Mouse (Mus musculus): Measurements from ENCODE around the gene Syt15. TPM values are rescaled to one million over a fixed set of nuclear protein-coding genes. Genes with fewer than 3 reads are reported as not detected.

The Syt15 gene
- 0.42 TPM in 2 replicates for polyA plus RNA-seq (2014; fragmentation: Nextera tagmentation; extraction: Ambion mirVana)

GRCm38 (mm10) chr14:34219295-34219694 lies at the start of gene Syt15:
Gene Syt15, plus strand, starts transcription at chr14:34219595.
- Histone ChIP-seq H3K4me1 (ENCODE audit: insufficient read depth) (peaks cover 10% of the 10 kb centered on the region), H3K36me3 (ENCODE audit: insufficient read depth) (no peaks in the 10 kb centered on the region), H3K9me3 (ENCODE audit: low read depth, low read length) (no peaks in the 10 kb centered on the region), H3K9ac (peak within 1 kb of the TSS; percentile 6; the same call in 1 of the 2 replicates), H3K27ac (ENCODE audit: low read depth) (no peak within 1 kb of the TSS), H3K4me3 (ENCODE audit: low read depth, low read length) (peak within 1 kb of the TSS; percentile 27), H3K4me2 (peak within 1 kb of the TSS; percentile 61), H3K27me3 (ENCODE audit: insufficient read depth, low read length) (peaks cover 28% of the 10 kb centered on the region)
- DNase-seq, result no peak
- TF ChIP-seq CTCF (IDR thresholded peaks at IDR 0.05; ENCODE audit: low read depth), result no peak
- WGBS, result 40% methylated on average over 6 of the region's 6 CpGs
- ATAC-seq (ENCODE audit: insufficient read depth), result no peak

DNA sequence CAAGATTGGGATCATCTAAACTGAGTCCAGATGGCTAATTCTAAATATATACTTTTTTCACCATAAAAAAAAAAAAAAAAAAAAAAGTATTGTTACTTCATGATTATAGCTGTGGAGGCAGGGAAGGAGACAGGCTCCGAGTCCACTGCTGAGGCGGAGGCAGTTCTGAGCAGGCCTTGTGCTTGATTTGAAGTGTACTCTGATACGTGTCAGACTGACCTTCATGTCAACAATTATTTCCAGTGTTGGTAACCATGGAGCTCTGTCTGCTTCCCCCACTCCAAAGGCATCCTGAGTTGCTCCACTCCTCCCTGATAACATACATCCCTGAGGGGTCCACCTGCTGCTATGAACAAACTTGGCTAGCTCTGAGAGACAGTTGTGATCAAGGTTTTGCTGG lies 48.3 kb upstream of the Syt15 start:
- no peak overlapping the region for H3K27ac ChIP-seq (ENCODE audit: low read depth)
- no peaks in the 10 kb centered on the region for H3K36me3 ChIP-seq (ENCODE audit: insufficient read depth)
- 64% methylated on average over 3 of the region's 3 CpGs for WGBS
- DNase-seq (no peak), ATAC-seq (ENCODE audit: insufficient read depth) (no peak)
- no peaks in the 10 kb centered on the region for H3K27me3 ChIP-seq (ENCODE audit: insufficient read depth, low read length)
- no peak overlapping the region for H3K4me3 ChIP-seq (ENCODE audit: low read depth, low read length)
- H3K9me3 ChIP-seq (ENCODE audit: low read depth, low read length), result no peaks in the 10 kb centered on the region
- TF ChIP-seq CTCF (IDR thresholded peaks at IDR 0.05; ENCODE audit: low read depth), result no peak
- H3K9ac ChIP-seq, result no peak overlapping the region
- H3K4me1 ChIP-seq (ENCODE audit: insufficient read depth), result no peaks in the 10 kb centered on the region
- H3K4me2 ChIP-seq, result no peak overlapping the region

DNA sequence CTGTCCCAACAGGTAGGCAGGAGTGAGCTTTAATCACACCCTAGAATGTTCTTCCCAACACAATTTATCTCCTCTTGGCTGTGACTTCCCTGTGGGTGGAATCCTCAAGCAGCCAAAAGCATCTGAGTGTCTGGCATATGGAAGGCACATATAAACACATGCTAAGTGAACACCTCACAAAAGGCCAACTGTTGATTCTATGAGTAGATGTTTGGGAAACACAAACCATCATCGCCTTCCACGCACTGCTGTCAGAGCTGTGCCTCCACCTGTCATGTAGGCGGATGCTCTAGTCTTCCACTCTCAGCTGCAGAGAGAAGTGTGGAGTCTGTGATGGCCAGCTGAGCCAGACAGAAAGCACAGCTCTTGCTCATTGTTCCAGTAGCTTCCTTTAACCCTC lies 40.0 kb upstream of the Syt15 start:
- Histone ChIP-seq H3K27me3 (ENCODE audit: insufficient read depth, low read length) (no peaks in the 10 kb centered on the region), H3K4me1 (ENCODE audit: insufficient read depth) (no peaks in the 10 kb centered on the region), H3K9me3 (ENCODE audit: low read depth, low read length) (no peaks in the 10 kb centered on the region), H3K27ac (ENCODE audit: low read depth) (no peak overlapping the region), H3K9ac (no peak overlapping the region), H3K4me2 (no peak overlapping the region), H3K36me3 (ENCODE audit: insufficient read depth) (no peaks in the 10 kb centered on the region), H3K4me3 (ENCODE audit: low read depth, low read length) (no peak overlapping the region)
- 71% methylated on average over 3 of the region's 3 CpGs for WGBS
- DNase-seq (no peak), ATAC-seq (ENCODE audit: insufficient read depth) (no peak)
- no peak for TF ChIP-seq CTCF (IDR thresholded peaks at IDR 0.05; ENCODE audit: low read depth)

DNA sequence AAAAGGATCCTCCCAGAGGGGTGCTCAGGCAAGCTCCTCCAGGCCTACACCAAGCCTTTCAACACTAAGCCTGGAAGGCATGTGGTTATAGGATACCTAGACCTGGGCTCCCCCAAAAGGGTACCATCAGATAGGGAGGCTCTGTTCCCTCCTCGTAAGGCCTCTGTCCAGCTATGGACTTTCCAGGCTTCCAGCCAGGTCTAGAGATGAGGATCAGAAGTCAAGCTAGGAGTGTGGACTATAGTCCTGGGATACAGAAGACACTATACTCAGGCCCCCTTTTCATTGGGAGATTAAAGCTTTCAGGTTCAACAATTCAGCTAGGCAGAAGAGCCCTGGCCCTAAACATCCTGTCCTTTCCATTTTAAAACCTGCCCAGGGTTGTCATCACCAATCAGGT lies 36.3 kb upstream of the Syt15 start:
- H3K9me3 ChIP-seq (ENCODE audit: low read depth, low read length), result no peaks in the 10 kb centered on the region
- H3K9ac ChIP-seq, result no peak overlapping the region
- DNase-seq (no peak), ATAC-seq (ENCODE audit: insufficient read depth) (no peak)
- no peaks in the 10 kb centered on the region for H3K27me3 ChIP-seq (ENCODE audit: insufficient read depth, low read length)
- H3K4me2 ChIP-seq, result no peak overlapping the region
- WGBS, result 77% methylated on average over 1 of the region's 1 CpGs
- no peaks in the 10 kb centered on the region for H3K36me3 ChIP-seq (ENCODE audit: insufficient read depth)
- no peak overlapping the region for H3K27ac ChIP-seq (ENCODE audit: low read depth)
- H3K4me3 ChIP-seq (ENCODE audit: low read depth, low read length), result no peak overlapping the region
- H3K4me1 ChIP-seq (ENCODE audit: insufficient read depth), result no peaks in the 10 kb centered on the region
- TF ChIP-seq CTCF (IDR thresholded peaks at IDR 0.05; ENCODE audit: low read depth), result no peak

- ATAC-seq (ENCODE audit: insufficient read depth) (no peak), DNase-seq (peak; percentile 67)
- Histone ChIP-seq H3K4me3 (ENCODE audit: low read depth, low read length) (no peak overlapping the region), H3K9me3 (ENCODE audit: low read depth, low read length) (no peaks in the 10 kb centered on the region), H3K27ac (ENCODE audit: low read depth) (no peak overlapping the region), H3K27me3 (ENCODE audit: insufficient read depth, low read length) (no peaks in the 10 kb centered on the region), H3K36me3 (ENCODE audit: insufficient read depth) (no peaks in the 10 kb centered on the region), H3K9ac (no peak overlapping the region), H3K4me2 (no peak overlapping the region), H3K4me1 (ENCODE audit: insufficient read depth) (no peaks in the 10 kb centered on the region)
- peak; percentile 71 for TF ChIP-seq CTCF (IDR thresholded peaks at IDR 0.05; ENCODE audit: low read depth)
- 67% methylated on average over 5 of the region's 5 CpGs for WGBS
These were observed 30.8 kb upstream of the Syt15 start for GRCm38 (mm10) chr14:34188629-34189028.

- H3K27me3 ChIP-seq (ENCODE audit: insufficient read depth, low read length), result no peaks in the 10 kb centered on the region
- H3K9me3 ChIP-seq (ENCODE audit: low read depth, low read length), result no peaks in the 10 kb centered on the region
- no peak overlapping the region for H3K27ac ChIP-seq (ENCODE audit: low read depth)
- H3K36me3 ChIP-seq (ENCODE audit: insufficient read depth), result no peaks in the 10 kb centered on the region
- TF ChIP-seq CTCF (IDR thresholded peaks at IDR 0.05; ENCODE audit: low read depth), result no peak
- ATAC-seq (ENCODE audit: insufficient read depth) (no peak), DNase-seq (no peak)
- 60% methylated on average over 7 of the region's 7 CpGs for WGBS
- no peak overlapping the region for H3K4me2 ChIP-seq
- H3K4me1 ChIP-seq (ENCODE audit: insufficient read depth), result no peaks in the 10 kb centered on the region
- no peak overlapping the region for H3K4me3 ChIP-seq (ENCODE audit: low read depth, low read length)
- no peak overlapping the region for H3K9ac ChIP-seq
These were observed 29.0 kb upstream of the Syt15 start for GRCm38 (mm10) chr14:34190361-34190760.

- DNase-seq, result no peak
- no peaks in the 10 kb centered on the region for H3K36me3 ChIP-seq (ENCODE audit: insufficient read depth)
- no peaks in the 10 kb centered on the region for H3K9me3 ChIP-seq (ENCODE audit: low read depth, low read length)
- H3K4me1 ChIP-seq (ENCODE audit: insufficient read depth), result no peaks in the 10 kb centered on the region
- no peak overlapping the region for H3K4me2 ChIP-seq
- no peak for ATAC-seq (ENCODE audit: insufficient read depth)
- H3K27me3 ChIP-seq (ENCODE audit: insufficient read depth, low read length), result no peaks in the 10 kb centered on the region
- TF ChIP-seq CTCF (IDR thresholded peaks at IDR 0.05; ENCODE audit: low read depth), result no peak
- no peak overlapping the region for H3K9ac ChIP-seq
- WGBS, result 73% methylated on average over 4 of the region's 4 CpGs
- no peak overlapping the region for H3K4me3 ChIP-seq (ENCODE audit: low read depth, low read length)
- no peak overlapping the region for H3K27ac ChIP-seq (ENCODE audit: low read depth)
These were observed 25.5 kb upstream of the Syt15 start for GRCm38 (mm10) chr14:34193879-34194278.

GRCm38 (mm10) chr14:34195466-34195865 lies 23.9 kb upstream of the Syt15 start:
- TF ChIP-seq CTCF (IDR thresholded peaks at IDR 0.05; ENCODE audit: low read depth), result no peak
- WGBS, result 83% methylated on average over 15 of the region's 15 CpGs
- Histone ChIP-seq H3K36me3 (ENCODE audit: insufficient read depth) (no peaks in the 10 kb centered on the region), H3K4me3 (ENCODE audit: low read depth, low read length) (no peak overlapping the region), H3K4me1 (ENCODE audit: insufficient read depth) (no peaks in the 10 kb centered on the region), H3K9me3 (ENCODE audit: low read depth, low read length) (no peaks in the 10 kb centered on the region), H3K9ac (no peak overlapping the region), H3K4me2 (no peak overlapping the region), H3K27ac (ENCODE audit: low read depth) (no peak overlapping the region), H3K27me3 (ENCODE audit: insufficient read depth, low read length) (no peaks in the 10 kb centered on the region)
- no peak for ATAC-seq (ENCODE audit: insufficient read depth)
- DNase-seq, result no peak

Data from lung, embryonic 14.5 days (tissue).